Mouse (Mus musculus) myocyte (in vitro differentiated cells): ENCODE results near the gene Dhx36.

ENCODE experiments used
- E2F4 ChIP-seq: IDR thresholded peaks from one replicate; pipeline ENCODE4 v1.6.1; 2011; ENCODE audit warnings: mild to moderate bottlenecking, control low read depth, moderate library complexity; ENCODE audit not compliant: insufficient read depth
- MYOG ChIP-seq, 3 experiments: IDR thresholded peaks; one replicate each; pipeline ENCODE4 v1.6.1; 2011; ENCODE audit warnings: control low read depth in 2 of 3, low read depth in 2 of 3, mild to moderate bottlenecking in 2 of 3; ENCODE audit not compliant: insufficient read length in 2 of 3, control insufficient read depth in 1 of 3, insufficient read depth in 1 of 3
- POLR2A ChIP-seq: IDR thresholded peaks from one replicate; pipeline ENCODE4 v1.6.1; 2011; ENCODE audit warnings: low read depth, mild to moderate bottlenecking, control low read depth, moderate library complexity; ENCODE audit not compliant: insufficient read length
- POLR2AphosphoS2 ChIP-seq: IDR thresholded peaks from one replicate; pipeline ENCODE4 v1.6.1; 2011; ENCODE audit warnings: low read depth, control low read depth; ENCODE audit not compliant: insufficient read length
- REST ChIP-seq: IDR thresholded peaks from one replicate; pipeline ENCODE4 v1.6.1; 2011; ENCODE audit warnings: mild to moderate bottlenecking, control low read depth, moderate library complexity; ENCODE audit not compliant: insufficient read depth, insufficient read length
- TCF12 ChIP-seq: IDR thresholded peaks from one replicate; pipeline ENCODE4 v1.6.1; 2011; ENCODE audit warnings: mild to moderate bottlenecking, control low read depth; ENCODE audit not compliant: poor library complexity, insufficient read depth, severe bottlenecking

DNA sequence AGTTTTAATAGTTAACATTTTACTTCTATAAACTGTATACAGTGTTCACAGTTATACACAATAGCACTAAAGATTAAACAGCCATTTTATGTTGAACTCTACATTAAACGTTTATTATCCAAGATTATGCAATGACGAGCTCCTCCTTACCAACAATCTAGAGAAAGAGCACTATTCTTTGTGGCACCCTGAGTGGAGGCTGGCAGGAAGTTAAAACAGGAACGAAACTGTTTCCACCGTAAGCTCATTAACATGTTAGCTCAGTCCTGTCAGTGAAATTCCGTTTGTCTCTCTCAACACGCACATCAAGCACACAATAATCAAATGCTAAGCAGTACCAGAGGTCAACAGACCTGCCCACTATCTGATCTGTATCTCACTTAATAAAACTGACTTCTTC lies 14.2 kb downstream of the Dhx36 start:
- TF ChIP-seq POLR2A, result no peak
- TF ChIP-seq REST, result no peak
- TF ChIP-seq POLR2AphosphoS2, result no peak
- no peak for TF ChIP-seq TCF12
- TF ChIP-seq MYOG (IDR thresholded peaks at IDR 0.05; ENCODE audit: control insufficient read depth in 1 of 3, insufficient read depth in 1 of 3, insufficient read length in 2 of 3, low read depth in 2 of 3), result no peak
- TF ChIP-seq E2F4, result no peak
